Mouse (Mus musculus): ENCODE measurements around the gene Hsd17b10. TPM values are rescaled to one million over a fixed set of nuclear protein-coding genes. Genes with fewer than 3 reads are reported as not detected.

Gene Hsd17b10
- polyA plus RNA-seq, 1 experiment from 2014 or later = 246 TPM

DNA sequence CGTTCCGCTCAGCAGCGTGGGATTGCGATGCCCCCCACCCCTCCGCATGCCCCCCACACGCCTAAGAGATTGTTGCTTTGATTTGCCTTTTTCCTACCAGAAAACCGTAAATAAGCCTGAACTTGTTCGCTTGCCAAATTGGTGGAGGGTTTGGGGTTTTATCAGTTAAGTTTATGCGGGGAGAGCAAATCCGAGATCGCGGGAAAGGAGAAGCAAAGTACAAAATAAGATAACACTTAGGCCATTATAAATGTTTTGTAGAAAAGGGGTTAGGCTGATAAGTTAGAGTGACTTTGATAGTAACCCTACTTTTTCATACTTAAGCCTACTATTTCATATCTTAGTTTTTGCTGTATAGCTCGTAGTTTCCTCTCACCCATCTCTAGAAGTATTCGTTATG, 15.5 kb downstream of the Hsd17b10 start:
- Histone ChIP-seq H3K36me3 (replicated peaks; ENCODE audit: control insufficient read depth, insufficient read depth, low read depth, low read length) (no peaks in the 10 kb centered on the region), H3K4me1 (ENCODE audit: control insufficient read depth, insufficient read depth, low read length) (no peaks in the 10 kb centered on the region), H3K9ac (replicated peaks; ENCODE audit: low read length) (peak overlapping the region; percentile 65), H3K27ac (replicated peaks; ENCODE audit: low read depth, low read length) (no peak overlapping the region), H3K27me3 (ENCODE audit: control insufficient read depth, insufficient read depth, low read length) (no peaks in the 10 kb centered on the region; the same call in 1 of the 2 replicates), H3K4me2 (ENCODE audit: low read depth, low read length) (peak overlapping the region; percentile 50), H3K4me3 (ENCODE audit: low read depth, low read length) (peak overlapping the region; percentile 50), H3K9me3 (replicated peaks; ENCODE audit: control insufficient read depth, low read length) (no peaks in the 10 kb centered on the region)
- no peak for ATAC-seq (replicated peaks; ENCODE audit: insufficient number of reproducible peaks, low FRiP score, low TSS enrichment, low read depth)
- WGBS = 31% methylated on average over 14 of the region's 14 CpGs
- no peak for DNase-seq (ENCODE audit: low spot score)

DNA sequence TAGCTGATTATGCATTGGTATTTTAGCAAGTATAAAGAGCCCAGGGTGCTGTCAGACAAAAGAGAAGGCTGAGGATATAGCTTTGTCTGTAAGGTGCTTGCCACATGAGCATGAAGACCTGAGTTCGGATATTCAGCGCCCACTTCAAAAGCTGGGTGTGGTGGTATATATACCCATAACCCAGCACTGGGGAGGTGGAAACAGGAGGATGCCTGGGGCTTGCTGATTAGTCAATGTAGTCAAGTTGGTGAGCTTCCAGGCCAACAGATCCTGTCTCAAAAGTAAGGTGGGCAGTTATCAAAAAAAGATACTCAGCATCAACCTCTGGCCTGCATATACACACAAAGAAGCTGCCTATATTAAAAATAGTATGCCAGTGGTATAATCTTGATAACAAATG, 17.6 kb downstream of the Hsd17b10 start:
- no peak overlapping the region for H3K27ac ChIP-seq (replicated peaks; ENCODE audit: low read depth, low read length)
- ATAC-seq (replicated peaks; ENCODE audit: insufficient number of reproducible peaks, low FRiP score, low TSS enrichment, low read depth) (no peak), DNase-seq (ENCODE audit: low spot score) (no peak)
- no peaks in the 10 kb centered on the region; the same call in 1 of the 2 replicates for H3K27me3 ChIP-seq (ENCODE audit: control insufficient read depth, insufficient read depth, low read length)
- no peak overlapping the region for H3K4me3 ChIP-seq (ENCODE audit: low read depth, low read length)
- H3K9ac ChIP-seq (replicated peaks; ENCODE audit: low read length) = no peak overlapping the region
- H3K9me3 ChIP-seq (replicated peaks; ENCODE audit: control insufficient read depth, low read length) = no peaks in the 10 kb centered on the region
- no peaks in the 10 kb centered on the region for H3K36me3 ChIP-seq (replicated peaks; ENCODE audit: control insufficient read depth, insufficient read depth, low read depth, low read length)
- no peaks in the 10 kb centered on the region for H3K4me1 ChIP-seq (ENCODE audit: control insufficient read depth, insufficient read depth, low read length)
- 87% methylated on average over 2 of the region's 2 CpGs for WGBS
- H3K4me2 ChIP-seq (ENCODE audit: low read depth, low read length) = no peak overlapping the region

DNA sequence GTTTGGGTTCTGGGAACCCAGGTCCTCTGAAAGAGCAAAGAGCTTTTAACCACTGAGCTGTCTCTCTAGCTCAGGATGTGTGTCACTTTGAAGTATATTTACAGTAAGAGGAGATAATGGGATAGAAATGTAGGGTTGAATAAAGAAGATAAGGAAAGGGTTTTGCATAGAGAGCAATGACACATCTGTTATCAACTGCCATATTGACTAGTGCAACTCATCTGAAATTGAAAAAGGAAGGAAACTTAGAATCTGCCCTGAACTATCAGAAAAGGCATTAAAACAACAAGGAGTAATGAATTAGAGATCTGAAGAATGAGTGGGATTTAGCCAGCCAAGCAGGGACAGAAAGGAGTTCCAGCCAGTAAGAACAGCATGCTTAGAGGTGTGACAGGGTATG, 38.2 kb downstream of the Hsd17b10 start:
- ATAC-seq (replicated peaks; ENCODE audit: insufficient number of reproducible peaks, low FRiP score, low TSS enrichment, low read depth) = no peak
- Histone ChIP-seq H3K27ac (replicated peaks; ENCODE audit: low read depth, low read length) (no peak overlapping the region), H3K4me1 (ENCODE audit: control insufficient read depth, insufficient read depth, low read length) (no peaks in the 10 kb centered on the region), H3K27me3 (ENCODE audit: control insufficient read depth, insufficient read depth, low read length) (peaks cover 6% of the 10 kb centered on the region; the same call in 1 of the 2 replicates), H3K9me3 (replicated peaks; ENCODE audit: control insufficient read depth, low read length) (no peaks in the 10 kb centered on the region), H3K4me2 (ENCODE audit: low read depth, low read length) (no peak overlapping the region), H3K9ac (replicated peaks; ENCODE audit: low read length) (no peak overlapping the region), H3K4me3 (ENCODE audit: low read depth, low read length) (no peak overlapping the region), H3K36me3 (replicated peaks; ENCODE audit: control insufficient read depth, insufficient read depth, low read depth, low read length) (0 out of 2 replicates have a peak, but pooled peaks cover 2% of the 10 kb centered on the region)
- DNase-seq (ENCODE audit: low spot score) = no peak

DNA sequence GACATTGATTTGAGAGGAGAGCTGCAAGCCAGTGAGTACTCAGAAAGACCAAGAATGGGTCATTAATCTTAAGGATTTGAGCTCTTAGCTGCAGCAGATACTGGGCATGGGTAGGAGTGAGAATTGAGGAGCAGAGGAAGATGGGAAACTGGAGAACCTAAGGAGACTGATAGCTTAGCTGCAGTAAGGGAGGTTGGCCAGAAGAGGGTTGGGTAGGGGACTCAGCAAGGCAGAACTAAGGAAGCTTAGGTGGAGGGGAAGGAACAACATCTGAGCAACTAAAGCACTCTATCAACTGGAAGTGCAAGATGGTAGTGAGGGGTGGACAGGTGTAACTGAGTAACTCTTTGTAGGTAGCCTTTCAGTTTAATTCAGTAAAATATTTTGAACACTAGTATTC, 45.6 kb downstream of the Hsd17b10 start:
- Histone ChIP-seq H3K9ac (replicated peaks; ENCODE audit: low read length) (no peak overlapping the region), H3K36me3 (replicated peaks; ENCODE audit: control insufficient read depth, insufficient read depth, low read depth, low read length) (no peaks in the 10 kb centered on the region; the same call in 1 of the 2 replicates), H3K4me3 (ENCODE audit: low read depth, low read length) (no peak overlapping the region), H3K4me2 (ENCODE audit: low read depth, low read length) (no peak overlapping the region), H3K4me1 (ENCODE audit: control insufficient read depth, insufficient read depth, low read length) (no peaks in the 10 kb centered on the region), H3K9me3 (replicated peaks; ENCODE audit: control insufficient read depth, low read length) (no peaks in the 10 kb centered on the region), H3K27ac (replicated peaks; ENCODE audit: low read depth, low read length) (no peak overlapping the region), H3K27me3 (ENCODE audit: control insufficient read depth, insufficient read depth, low read length) (no peaks in the 10 kb centered on the region; the same call in 1 of the 2 replicates)
- ATAC-seq (replicated peaks; ENCODE audit: insufficient number of reproducible peaks, low FRiP score, low TSS enrichment, low read depth) (no peak), DNase-seq (ENCODE audit: low spot score) (no peak)

DNA sequence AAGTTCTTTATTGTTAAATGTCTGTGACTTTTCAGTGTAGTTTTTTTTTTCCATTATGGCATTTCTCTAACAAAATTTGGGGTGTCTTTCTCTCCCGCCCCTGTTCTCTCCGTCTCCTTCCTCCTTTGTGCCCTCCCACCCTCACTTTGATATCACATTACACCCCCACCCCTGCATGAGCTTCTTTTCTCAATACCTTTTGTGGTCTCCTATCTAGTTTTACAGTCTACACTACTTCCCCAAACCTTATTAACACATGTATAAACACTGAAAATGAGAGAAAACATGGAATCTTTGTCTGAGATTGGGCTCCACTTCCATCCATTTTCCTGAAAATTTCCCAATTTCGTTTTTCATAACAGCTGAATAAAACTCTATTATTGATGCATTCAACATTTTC, 50.9 kb downstream of the Hsd17b10 start:
- Histone ChIP-seq H3K9me3 (replicated peaks; ENCODE audit: control insufficient read depth, low read length) (no peaks in the 10 kb centered on the region), H3K36me3 (replicated peaks; ENCODE audit: control insufficient read depth, insufficient read depth, low read depth, low read length) (no peaks in the 10 kb centered on the region; the same call in 1 of the 2 replicates), H3K27me3 (ENCODE audit: control insufficient read depth, insufficient read depth, low read length) (no peaks in the 10 kb centered on the region; the same call in 1 of the 2 replicates), H3K9ac (replicated peaks; ENCODE audit: low read length) (no peak overlapping the region), H3K4me2 (ENCODE audit: low read depth, low read length) (no peak overlapping the region), H3K4me3 (ENCODE audit: low read depth, low read length) (no peak overlapping the region), H3K4me1 (ENCODE audit: control insufficient read depth, insufficient read depth, low read length) (no peaks in the 10 kb centered on the region), H3K27ac (replicated peaks; ENCODE audit: low read depth, low read length) (no peak overlapping the region)
- ATAC-seq (replicated peaks; ENCODE audit: insufficient number of reproducible peaks, low FRiP score, low TSS enrichment, low read depth) = no peak
- DNase-seq (ENCODE audit: low spot score) = no peak
- 73% methylated on average over 3 of the region's 3 CpGs for WGBS

Other genes starting within 250 kb of the Hsd17b10 start
- 56.8 and 67.6 TPM in 2 replicates for gene Huwe1, start 201.0 kb upstream of the Hsd17b10 start, polyA plus RNA-seq (2014; fragmentation: Nextera tagmentation; extraction: Ambion mirVana)
- 5.7 and 5.9 TPM in 2 replicates for gene Ribc1, start 14.4 kb downstream of the Hsd17b10 start, polyA plus RNA-seq (2014; fragmentation: Nextera tagmentation; extraction: Ambion mirVana)
- gene Smc1a, start 14.6 kb downstream of the Hsd17b10 start, polyA plus RNA-seq (2014; fragmentation: Nextera tagmentation; extraction: Ambion mirVana) = 132 and 142 TPM in 2 replicates
- gene Iqsec2, start 142.4 kb downstream of the Hsd17b10 start, polyA plus RNA-seq (2014; fragmentation: Nextera tagmentation; extraction: Ambion mirVana) = 2.0 and 2.7 TPM in 2 replicates
- gene Kdm5c, start 231.2 kb downstream of the Hsd17b10 start, polyA plus RNA-seq (2014; fragmentation: Nextera tagmentation; extraction: Ambion mirVana) = 23.6 and 26.3 TPM in 2 replicates

Data from embryonic facial prominence, embryonic 11.5 days (tissue).